Mouse (Mus musculus): Measurements from ENCODE around the gene Gm20715. TPM values are rescaled to one million over a fixed set of nuclear protein-coding genes. Genes with fewer than 3 reads are reported as not detected.

Gene Gm20715
- polyA plus RNA-seq, 1 experiment: not detected

GRCm38 (mm10) chr7:6415442-6415787, 5.3 kb downstream of the Gm20715 start:
- Histone ChIP-seq H3K36me3 (ENCODE audit: control insufficient read depth, insufficient read depth, low read length) (no peaks in the 10 kb centered on the region), H3K27me3 (ENCODE audit: control insufficient read depth, insufficient read depth, low read length) (no peaks in the 10 kb centered on the region), H3K4me1 (replicated peaks; ENCODE audit: control insufficient read depth, insufficient read depth, low read length) (no peaks in the 10 kb centered on the region), H3K4me3 (ENCODE audit: control insufficient read depth, insufficient read depth, low read length) (no peak overlapping the region), H3K27ac (ENCODE audit: control insufficient read depth, insufficient read depth, low read length) (no peak overlapping the region)
- TF ChIP-seq CTCF (IDR thresholded peaks at IDR 0.05; ENCODE audit: borderline replicate concordance, control insufficient read depth, extremely low read depth, insufficient read depth, low read length, poor library complexity) (no peak), POLR2A (IDR thresholded peaks at IDR 0.05; ENCODE audit: control insufficient read depth, extremely low read depth, insufficient read depth, low read length, poor library complexity) (no peak)
- WGBS: 27% methylated on average over 8 of the region's 8 CpGs
- DNase-seq: no peak

- no peaks in the 10 kb centered on the region for H3K27me3 ChIP-seq (ENCODE audit: control insufficient read depth, insufficient read depth, low read length)
- 85% methylated on average over 6 of the region's 6 CpGs for WGBS
Observed at GRCm38 (mm10) chr7:6419894-6420293, 9.8 kb downstream of the Gm20715 start.

GRCm38 (mm10) chr7:6429381-6429780, 19.3 kb downstream of the Gm20715 start:
- no peaks in the 10 kb centered on the region for H3K27me3 ChIP-seq (ENCODE audit: control insufficient read depth, insufficient read depth, low read length)
- DNase-seq: no peak
- WGBS: 83% methylated on average over 3 of the region's 3 CpGs
- no peaks in the 10 kb centered on the region for H3K4me1 ChIP-seq (replicated peaks; ENCODE audit: control insufficient read depth, insufficient read depth, low read length)
- no peaks in the 10 kb centered on the region for H3K36me3 ChIP-seq (ENCODE audit: control insufficient read depth, insufficient read depth, low read length)
- no peak overlapping the region for H3K27ac ChIP-seq (ENCODE audit: control insufficient read depth, insufficient read depth, low read length)
- TF ChIP-seq POLR2A (IDR thresholded peaks at IDR 0.05; ENCODE audit: control insufficient read depth, extremely low read depth, insufficient read depth, low read length, poor library complexity): no peak
- no peak overlapping the region for H3K4me3 ChIP-seq (ENCODE audit: control insufficient read depth, insufficient read depth, low read length)

More at GRCm38 (mm10) chr7:6419894-6420293, 9.8 kb downstream of the Gm20715 start:
- no peak for TF ChIP-seq POLR2A (IDR thresholded peaks at IDR 0.05; ENCODE audit: control insufficient read depth, extremely low read depth, insufficient read depth, low read length, poor library complexity)
- no peak for TF ChIP-seq CTCF (IDR thresholded peaks at IDR 0.05; ENCODE audit: borderline replicate concordance, control insufficient read depth, extremely low read depth, insufficient read depth, low read length, poor library complexity)
- Histone ChIP-seq H3K27ac (ENCODE audit: control insufficient read depth, insufficient read depth, low read length) (no peak overlapping the region), H3K4me1 (replicated peaks; ENCODE audit: control insufficient read depth, insufficient read depth, low read length) (no peaks in the 10 kb centered on the region), H3K36me3 (ENCODE audit: control insufficient read depth, insufficient read depth, low read length) (no peaks in the 10 kb centered on the region), H3K4me3 (ENCODE audit: control insufficient read depth, insufficient read depth, low read length) (no peak overlapping the region)
- no peak for DNase-seq

- TF ChIP-seq CTCF (IDR thresholded peaks at IDR 0.05; ENCODE audit: borderline replicate concordance, control insufficient read depth, extremely low read depth, insufficient read depth, low read length, poor library complexity) (peak; percentile 75; the same call in 1 of the 2 replicates), POLR2A (IDR thresholded peaks at IDR 0.05; ENCODE audit: control insufficient read depth, extremely low read depth, insufficient read depth, low read length, poor library complexity) (no peak)
- no peaks in the 10 kb centered on the region for H3K4me1 ChIP-seq (replicated peaks; ENCODE audit: control insufficient read depth, insufficient read depth, low read length)
- 33% methylated on average over 2 of the region's 2 CpGs for WGBS
- H3K4me3 ChIP-seq (ENCODE audit: control insufficient read depth, insufficient read depth, low read length): no peak overlapping the region
- H3K36me3 ChIP-seq (ENCODE audit: control insufficient read depth, insufficient read depth, low read length): no peaks in the 10 kb centered on the region
- no peak overlapping the region for H3K27ac ChIP-seq (ENCODE audit: control insufficient read depth, insufficient read depth, low read length)
- peak; percentile 48 for DNase-seq
- H3K27me3 ChIP-seq (ENCODE audit: control insufficient read depth, insufficient read depth, low read length): no peaks in the 10 kb centered on the region
Observed at GRCm38 (mm10) chr7:6430342-6430741, 20.3 kb downstream of the Gm20715 start.

- Histone ChIP-seq H3K27ac (ENCODE audit: control insufficient read depth, insufficient read depth, low read length) (no peak within 1 kb of the TSS), H3K4me3 (ENCODE audit: control insufficient read depth, insufficient read depth, low read length) (no peak within 1 kb of the TSS), H3K36me3 (ENCODE audit: control insufficient read depth, insufficient read depth, low read length) (no peaks in the 10 kb centered on the region), H3K4me1 (replicated peaks; ENCODE audit: control insufficient read depth, insufficient read depth, low read length) (no peaks in the 10 kb centered on the region), H3K27me3 (ENCODE audit: control insufficient read depth, insufficient read depth, low read length) (no peaks in the 10 kb centered on the region)
- TF ChIP-seq POLR2A (IDR thresholded peaks at IDR 0.05; ENCODE audit: control insufficient read depth, extremely low read depth, insufficient read depth, low read length, poor library complexity) (no peak), CTCF (IDR thresholded peaks at IDR 0.05; ENCODE audit: borderline replicate concordance, control insufficient read depth, extremely low read depth, insufficient read depth, low read length, poor library complexity) (no peak)
- no peak for DNase-seq
- 64% methylated on average over 3 of the region's 3 CpGs for WGBS
Observed at GRCm38 (mm10) chr7:6438388-6438787, 28.3 kb downstream of the Gm20715 start, which contains the start of gene Olfr1344. TSS of gene Olfr1344 (plus strand) at chr7:6438688.

GRCm38 (mm10) chr7:6441173-6441572, 31.1 kb downstream of the Gm20715 start:
- 83% methylated on average over 2 of the region's 2 CpGs for WGBS
- Histone ChIP-seq H3K4me1 (replicated peaks; ENCODE audit: control insufficient read depth, insufficient read depth, low read length) (no peaks in the 10 kb centered on the region), H3K4me3 (ENCODE audit: control insufficient read depth, insufficient read depth, low read length) (no peak overlapping the region), H3K27ac (ENCODE audit: control insufficient read depth, insufficient read depth, low read length) (no peak overlapping the region), H3K36me3 (ENCODE audit: control insufficient read depth, insufficient read depth, low read length) (no peaks in the 10 kb centered on the region), H3K27me3 (ENCODE audit: control insufficient read depth, insufficient read depth, low read length) (no peaks in the 10 kb centered on the region)
- no peak for DNase-seq
- no peak for TF ChIP-seq POLR2A (IDR thresholded peaks at IDR 0.05; ENCODE audit: control insufficient read depth, extremely low read depth, insufficient read depth, low read length, poor library complexity)

GRCm38 (mm10) chr7:6447771-6448170, 37.7 kb downstream of the Gm20715 start:
- WGBS: 2% methylated on average over 5 of the region's 5 CpGs
- Histone ChIP-seq H3K27me3 (ENCODE audit: control insufficient read depth, insufficient read depth, low read length) (no peaks in the 10 kb centered on the region), H3K36me3 (ENCODE audit: control insufficient read depth, insufficient read depth, low read length) (no peaks in the 10 kb centered on the region), H3K27ac (ENCODE audit: control insufficient read depth, insufficient read depth, low read length) (no peak overlapping the region), H3K4me1 (replicated peaks; ENCODE audit: control insufficient read depth, insufficient read depth, low read length) (no peaks in the 10 kb centered on the region), H3K4me3 (ENCODE audit: control insufficient read depth, insufficient read depth, low read length) (no peak overlapping the region)
- TF ChIP-seq CTCF (IDR thresholded peaks at IDR 0.05; ENCODE audit: borderline replicate concordance, control insufficient read depth, extremely low read depth, insufficient read depth, low read length, poor library complexity) (no peak), POLR2A (IDR thresholded peaks at IDR 0.05; ENCODE audit: control insufficient read depth, extremely low read depth, insufficient read depth, low read length, poor library complexity) (no peak)
- no peak for DNase-seq

All from thymus, adult 2 months (tissue).